Mouse (Mus musculus) embryonic fibroblast, embryonic 13.5 days (primary cell): ENCODE data around the gene Kpnb1.

Source experiments
- CTCF ChIP-seq: IDR thresholded peaks from 2 replicates; pipeline ENCODE4 v1.5.1; 2011; ENCODE audit warnings: mild to moderate bottlenecking, control low read depth, low read length, moderate library complexity, borderline replicate concordance; ENCODE audit not compliant: insufficient read depth
- POLR2A ChIP-seq: IDR thresholded peaks from 2 replicates; pipeline ENCODE4 v1.6.1; 2011; ENCODE audit warnings: low read depth, mild to moderate bottlenecking, control low read depth, low read length, moderate library complexity

GRCm38 (mm10) chr11:97130318-97130717 is 57.4 kb downstream of the Kpnb1 start:
- TF ChIP-seq POLR2A (no peak), CTCF (no peak)
